Mouse (Mus musculus): ENCODE measurements around the gene Cflar. TPM values are rescaled to one million over a fixed set of nuclear protein-coding genes. Genes with fewer than 3 reads are reported as not detected.
"Not testable (repeated sequence)": the region's sequence is repeated elsewhere in the genome, so short reads cannot be mapped to it uniquely, and the experiment has no call there.

Gene Cflar
- polyA plus RNA-seq, 1 experiment from 2014 or later: 25.6 TPM

DNA sequence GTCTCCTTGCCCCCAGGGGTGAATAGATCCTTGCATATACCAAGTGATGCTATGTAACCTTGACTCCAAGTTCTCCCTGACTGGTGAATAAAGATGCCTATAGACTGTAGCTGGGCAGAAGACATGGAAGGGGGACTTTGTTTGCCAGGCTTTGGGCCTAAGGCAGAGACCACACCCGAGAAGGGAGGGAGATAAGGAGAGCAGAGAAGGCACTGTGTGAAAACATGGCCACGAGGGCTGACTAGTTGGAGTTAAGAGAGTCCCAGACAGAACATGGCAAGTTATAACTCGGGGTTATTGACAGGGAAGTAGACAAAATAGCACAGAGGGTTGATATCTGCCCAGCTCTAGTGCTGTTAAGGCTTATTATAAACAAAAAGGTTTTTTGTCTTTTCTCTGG lies 11.3 kb upstream of the Cflar start:
- ATAC-seq (ENCODE audit: insufficient number of reproducible peaks, low FRiP score, low TSS enrichment, low read depth) (no peak), DNase-seq (ENCODE audit: low spot score) (no peak)
- Histone ChIP-seq H3K4me3 (ENCODE audit: low read depth, low read length) (no peak overlapping the region), H3K27ac (replicated peaks; ENCODE audit: low read depth, low read length) (no peak overlapping the region), H3K9ac (ENCODE audit: low read length) (no peak overlapping the region), H3K27me3 (ENCODE audit: control insufficient read depth, insufficient read depth, low read length) (no peaks in the 10 kb centered on the region), H3K4me1 (ENCODE audit: control insufficient read depth, insufficient read depth, low read length) (no peaks in the 10 kb centered on the region), H3K4me2 (ENCODE audit: low read depth, severe bottlenecking) (no peak overlapping the region), H3K36me3 (ENCODE audit: control insufficient read depth, insufficient read depth, low read length) (no peaks in the 10 kb centered on the region), H3K9me3 (ENCODE audit: control insufficient read depth, low read length) (no peaks in the 10 kb centered on the region; the same call in 1 of the 2 replicates)
- WGBS: 64% methylated on average over 3 of the region's 3 CpGs

DNA sequence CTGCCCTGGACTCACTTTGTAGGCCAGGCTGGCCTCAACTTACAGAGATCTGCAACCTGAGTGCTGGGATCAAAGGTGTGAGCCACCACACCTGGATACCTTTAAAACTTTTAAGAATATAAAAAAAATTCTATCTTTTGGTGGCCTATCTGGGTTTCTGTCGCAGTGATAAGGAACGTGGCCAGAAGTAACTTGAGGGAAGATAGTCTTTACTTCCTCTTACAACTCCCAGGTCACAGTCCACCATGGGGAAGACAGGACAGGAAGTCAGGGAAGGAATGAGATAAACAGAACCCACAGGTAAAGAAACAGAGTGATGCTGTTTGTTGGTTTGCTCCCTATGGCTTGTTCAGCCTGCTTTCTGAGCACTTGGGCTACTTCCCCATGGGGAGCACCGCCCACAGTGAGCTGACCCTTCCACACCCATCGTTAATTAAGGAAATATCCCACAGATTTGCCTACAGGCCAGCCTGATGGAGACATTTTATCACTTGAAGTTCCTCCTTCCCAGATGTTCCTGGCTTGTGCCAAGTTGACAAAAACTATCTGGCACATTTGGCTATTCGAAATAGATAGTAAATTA lies 10.6 kb upstream of the Cflar start:
- H3K4me2 ChIP-seq (ENCODE audit: low read depth, severe bottlenecking); H3K9me3 ChIP-seq (ENCODE audit: control insufficient read depth, low read length); H3K27me3 ChIP-seq (ENCODE audit: control insufficient read depth, insufficient read depth, low read length); H3K4me1 ChIP-seq (ENCODE audit: control insufficient read depth, insufficient read depth, low read length); ATAC-seq (ENCODE audit: insufficient number of reproducible peaks, low FRiP score, low TSS enrichment, low read depth); DNase-seq (ENCODE audit: low spot score); H3K4me3 ChIP-seq (ENCODE audit: low read depth, low read length); H3K9ac ChIP-seq (ENCODE audit: low read length); H3K36me3 ChIP-seq (ENCODE audit: control insufficient read depth, insufficient read depth, low read length); H3K27ac ChIP-seq (replicated peaks; ENCODE audit: low read depth, low read length): not testable (repeated sequence)
- WGBS: 84% methylated on average over 4 of the region's 5 CpGs

GRCm38 (mm10) chr1:58710043-58710442 lies 1.3 kb upstream of the Cflar start:
- not testable (repeated sequence) for H3K4me3 ChIP-seq (ENCODE audit: low read depth, low read length); H3K4me2 ChIP-seq (ENCODE audit: low read depth, severe bottlenecking); H3K4me1 ChIP-seq (ENCODE audit: control insufficient read depth, insufficient read depth, low read length); H3K9ac ChIP-seq (ENCODE audit: low read length); H3K36me3 ChIP-seq (ENCODE audit: control insufficient read depth, insufficient read depth, low read length); ATAC-seq (ENCODE audit: insufficient number of reproducible peaks, low FRiP score, low TSS enrichment, low read depth); H3K9me3 ChIP-seq (ENCODE audit: control insufficient read depth, low read length); H3K27ac ChIP-seq (replicated peaks; ENCODE audit: low read depth, low read length); DNase-seq (ENCODE audit: low spot score); H3K27me3 ChIP-seq (ENCODE audit: control insufficient read depth, insufficient read depth, low read length)
- WGBS: 97% methylated on average over 1 of the region's 1 CpGs

DNA sequence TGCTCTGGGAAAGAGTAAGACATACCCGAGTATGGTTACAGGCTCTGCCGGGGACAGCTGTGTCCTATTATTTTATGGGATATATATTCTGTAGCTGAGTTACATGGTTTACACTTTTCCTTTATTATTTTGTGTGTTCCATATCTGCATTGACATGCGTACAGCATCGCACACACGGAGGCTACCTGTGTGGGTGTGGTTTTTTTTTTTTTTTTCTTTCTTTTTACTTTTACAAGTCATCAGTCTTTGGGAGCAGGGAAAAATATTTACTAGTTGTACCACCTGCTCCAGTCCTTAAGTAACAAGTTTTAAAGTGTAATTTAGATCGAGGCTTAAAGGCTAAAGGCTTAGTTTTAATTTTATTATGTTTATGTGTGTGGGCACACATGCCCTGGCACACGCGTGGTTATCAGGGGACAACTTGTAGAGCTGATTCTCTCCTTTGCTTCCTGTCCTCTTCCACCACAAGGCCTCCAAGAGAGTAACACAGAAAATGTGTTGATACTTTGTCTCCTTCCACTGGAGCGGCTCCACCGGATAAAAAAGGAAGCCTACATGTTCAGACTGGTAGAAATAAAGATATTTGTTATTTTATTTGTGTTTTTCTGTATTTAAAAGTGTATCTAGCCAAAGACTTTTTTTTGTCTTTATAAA lies 470 bp upstream of the Cflar start:
- H3K27me3 ChIP-seq (ENCODE audit: control insufficient read depth, insufficient read depth, low read length): no peaks in the 10 kb centered on the region
- peak overlapping the region; percentile 67 for H3K4me3 ChIP-seq (ENCODE audit: low read depth, low read length)
- 0 out of 2 replicates have a peak, but pooled peaks cover 2% of the 10 kb centered on the region for H3K4me1 ChIP-seq (ENCODE audit: control insufficient read depth, insufficient read depth, low read length)
- DNase-seq (ENCODE audit: low spot score) (peak; percentile 49), ATAC-seq (ENCODE audit: insufficient number of reproducible peaks, low FRiP score, low TSS enrichment, low read depth) (no peak; the same call in 1 of the 2 replicates)
- H3K9me3 ChIP-seq (ENCODE audit: control insufficient read depth, low read length): no peaks in the 10 kb centered on the region
- H3K27ac ChIP-seq (replicated peaks; ENCODE audit: low read depth, low read length): peak overlapping the region; percentile 96
- H3K4me2 ChIP-seq (ENCODE audit: low read depth, severe bottlenecking): peak overlapping the region; percentile 59
- 49% methylated on average over 10 of the region's 10 CpGs for WGBS
- H3K9ac ChIP-seq (ENCODE audit: low read length): peak overlapping the region; percentile 89
- no peaks in the 10 kb centered on the region; the same call in 1 of the 2 replicates for H3K36me3 ChIP-seq (ENCODE audit: control insufficient read depth, insufficient read depth, low read length)

DNA sequence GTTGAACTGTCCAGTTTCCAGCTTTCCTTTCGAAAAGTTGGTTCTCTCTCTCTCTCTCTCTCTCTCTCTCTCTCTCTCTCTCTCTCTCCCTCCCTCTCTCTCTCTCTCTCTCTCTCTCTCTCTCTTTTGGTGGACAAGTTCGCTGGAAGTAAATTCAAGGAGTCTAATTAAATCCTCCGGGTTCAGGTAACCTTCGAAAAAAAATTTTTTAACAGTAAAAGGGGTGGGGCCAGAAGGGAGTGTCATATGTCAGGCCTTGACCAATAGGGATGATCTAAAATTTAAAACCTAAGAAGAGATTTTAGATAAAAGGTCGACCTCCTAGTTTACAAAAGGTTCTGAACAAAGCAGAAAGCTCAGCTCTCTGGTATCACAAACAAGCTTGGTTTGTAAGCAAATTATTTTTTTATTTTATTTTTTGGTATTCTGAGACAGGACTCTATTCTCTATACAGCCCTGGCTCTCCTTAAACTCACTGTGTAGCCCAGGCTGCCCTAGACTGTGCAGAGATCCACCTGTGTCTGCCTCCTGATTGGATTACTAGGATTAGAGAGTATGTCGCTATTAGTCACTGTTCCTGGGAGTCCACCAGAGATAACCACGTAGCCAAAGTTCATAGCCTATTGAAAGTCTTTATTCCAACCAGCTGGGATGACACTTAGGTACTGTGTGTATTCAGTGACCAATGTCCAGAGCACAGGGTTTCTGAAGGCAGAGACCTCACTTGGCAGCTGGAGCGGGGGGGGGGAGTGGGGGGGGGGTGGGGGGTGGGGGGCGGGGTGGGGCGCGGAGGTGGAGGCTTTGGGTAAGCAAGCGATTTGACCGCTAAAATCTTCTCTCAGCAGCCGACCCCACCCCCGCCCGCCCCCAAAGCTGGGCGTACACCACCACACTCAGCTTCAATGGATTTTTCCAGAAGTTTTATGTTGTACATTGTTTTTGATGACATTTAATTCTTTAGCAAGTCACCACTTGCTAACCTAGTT lies 1.1 kb downstream of the Cflar start:
- Histone ChIP-seq H3K4me2 (ENCODE audit: low read depth, severe bottlenecking) (peak overlapping the region; percentile 59), H3K4me1 (ENCODE audit: control insufficient read depth, insufficient read depth, low read length) (0 out of 2 replicates have a peak, but pooled peaks cover 2% of the 10 kb centered on the region), H3K4me3 (ENCODE audit: low read depth, low read length) (peak overlapping the region; percentile 67), H3K9ac (ENCODE audit: low read length) (peak overlapping the region; percentile 89), H3K36me3 (ENCODE audit: control insufficient read depth, insufficient read depth, low read length) (no peaks in the 10 kb centered on the region; the same call in 1 of the 2 replicates), H3K27ac (replicated peaks; ENCODE audit: low read depth, low read length) (peak overlapping the region; percentile 96; the same call in 1 of the 2 replicates), H3K9me3 (ENCODE audit: control insufficient read depth, low read length) (no peaks in the 10 kb centered on the region), H3K27me3 (ENCODE audit: control insufficient read depth, insufficient read depth, low read length) (no peaks in the 10 kb centered on the region)
- DNase-seq (ENCODE audit: low spot score): peak; percentile 56
- ATAC-seq (ENCODE audit: insufficient number of reproducible peaks, low FRiP score, low TSS enrichment, low read depth): peak; percentile 75
- WGBS: 5% methylated on average over 17 of the region's 17 CpGs

GRCm38 (mm10) chr1:58713081-58713892 lies 2.0 kb downstream of the Cflar start:
- DNase-seq (ENCODE audit: low spot score): peak; percentile 70
- Histone ChIP-seq H3K9ac (ENCODE audit: low read length) (peak overlapping the region; percentile 78), H3K4me1 (ENCODE audit: control insufficient read depth, insufficient read depth, low read length) (0 out of 2 replicates have a peak, but pooled peaks cover 2% of the 10 kb centered on the region), H3K27me3 (ENCODE audit: control insufficient read depth, insufficient read depth, low read length) (no peaks in the 10 kb centered on the region), H3K9me3 (ENCODE audit: control insufficient read depth, low read length) (no peaks in the 10 kb centered on the region), H3K27ac (replicated peaks; ENCODE audit: low read depth, low read length) (peak overlapping the region; percentile 84), H3K4me2 (ENCODE audit: low read depth, severe bottlenecking) (peak overlapping the region; percentile 59), H3K36me3 (ENCODE audit: control insufficient read depth, insufficient read depth, low read length) (no peaks in the 10 kb centered on the region; the same call in 1 of the 2 replicates), H3K4me3 (ENCODE audit: low read depth, low read length) (peak overlapping the region; percentile 67)
- peak; percentile 26; the same call in 1 of the 2 replicates for ATAC-seq (ENCODE audit: insufficient number of reproducible peaks, low FRiP score, low TSS enrichment, low read depth)
- WGBS: 3% methylated on average over 31 of the region's 31 CpGs

DNA sequence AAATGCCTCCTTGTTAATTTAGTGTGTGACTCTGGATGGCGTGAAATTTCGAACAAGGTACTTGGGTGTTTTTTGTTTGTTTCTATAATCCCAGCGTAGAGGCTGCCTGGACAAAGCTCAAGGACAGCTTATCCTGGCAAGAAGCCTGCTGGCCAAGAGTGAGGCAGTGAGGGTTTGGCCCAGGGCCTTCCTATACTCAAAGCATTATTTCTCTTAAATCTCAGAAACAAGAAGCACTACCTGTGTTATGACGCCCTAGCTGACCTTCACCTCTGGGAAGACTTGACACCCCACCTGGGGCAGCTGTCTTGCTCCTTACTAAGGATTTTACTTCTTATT lies 2.6 kb downstream of the Cflar start:
- 62% methylated on average over 4 of the region's 4 CpGs for WGBS
- DNase-seq (ENCODE audit: low spot score): peak; percentile 36
- H3K36me3 ChIP-seq (ENCODE audit: control insufficient read depth, insufficient read depth, low read length): no peaks in the 10 kb centered on the region; the same call in 1 of the 2 replicates
- peak overlapping the region; percentile 84; the same call in 1 of the 2 replicates for H3K27ac ChIP-seq (replicated peaks; ENCODE audit: low read depth, low read length)
- H3K4me1 ChIP-seq (ENCODE audit: control insufficient read depth, insufficient read depth, low read length): 0 out of 2 replicates have a peak, but pooled peaks cover 2% of the 10 kb centered on the region
- H3K9ac ChIP-seq (ENCODE audit: low read length): peak overlapping the region; percentile 78
- H3K4me2 ChIP-seq (ENCODE audit: low read depth, severe bottlenecking): peak overlapping the region; percentile 59
- H3K27me3 ChIP-seq (ENCODE audit: control insufficient read depth, insufficient read depth, low read length): no peaks in the 10 kb centered on the region
- H3K4me3 ChIP-seq (ENCODE audit: low read depth, low read length): peak overlapping the region; percentile 67
- no peaks in the 10 kb centered on the region for H3K9me3 ChIP-seq (ENCODE audit: control insufficient read depth, low read length)
- ATAC-seq (ENCODE audit: insufficient number of reproducible peaks, low FRiP score, low TSS enrichment, low read depth): no peak

Data from limb, embryonic 11.5 days (tissue).